Mouse (Mus musculus) midbrain, embryonic 14.5 days (tissue): ENCODE measurements around the gene Gm27027. TPM values are rescaled to one million over a fixed set of nuclear protein-coding genes. Genes with fewer than 3 reads are reported as not detected.

ENCODE experiments used
- ATAC-seq: fragments of 200-750 bp; cut with Nextera tagmentation; 2 replicates; pipeline ENCODE4 v1.8.0; 2017; ENCODE audit warnings: moderate number of reproducible peaks, moderate library complexity; ENCODE audit not compliant: low FRiP score, low TSS enrichment
- DNase-seq: peaks from one replicate; pipeline ENCODE4 v3.0.0-alpha.2; 2015
- H3K27ac ChIP-seq: fragments of 300-500 bp; sonication (generic); replicated peaks from 2 replicates; pipeline ENCODE4 v1.5.1; 2014; ENCODE audit warnings: mild to moderate bottlenecking, low read depth, low read length, moderate library complexity
- H3K27me3 ChIP-seq: fragments of 300-500 bp; sonication (generic); 2 replicates; pipeline ENCODE4 v1.6.1; 2014; ENCODE audit warnings: low read length, control low read depth, mixed read lengths; ENCODE audit not compliant: control insufficient read depth, insufficient read depth
- H3K36me3 ChIP-seq: fragments of 300-500 bp; sonication (generic); 2 replicates; pipeline ENCODE4 v1.6.1; 2014; ENCODE audit warnings: low read length, control low read depth; ENCODE audit not compliant: control insufficient read depth, insufficient read depth
- H3K4me1 ChIP-seq: fragments of 300-500 bp; sonication (generic); 2 replicates; pipeline ENCODE4 v1.6.1; 2014; ENCODE audit warnings: mild to moderate bottlenecking, antibody characterized with exemption, low read length, control low read depth; ENCODE audit not compliant: control insufficient read depth, insufficient read depth
- H3K4me2 ChIP-seq: fragments of 300-500 bp; sonication (generic); 2 replicates; pipeline ENCODE4 v1.6.1; 2014; ENCODE audit warnings: mild to moderate bottlenecking, low read length, moderate library complexity
- H3K4me3 ChIP-seq: fragments of 300-500 bp; sonication (generic); replicated peaks from 2 replicates; pipeline ENCODE4 v1.5.1; 2014; ENCODE audit warnings: low read depth, low read length
- H3K9ac ChIP-seq: fragments of 300-500 bp; sonication (generic); replicated peaks from 2 replicates; pipeline ENCODE4 v1.6.1; 2014; ENCODE audit warnings: mild to moderate bottlenecking, low read length, moderate library complexity
- H3K9me3 ChIP-seq: fragments of 300-500 bp; sonication (generic); 2 replicates; pipeline ENCODE4 v1.6.1; 2016; ENCODE audit warnings: low read length, control low read depth, mixed read lengths; ENCODE audit not compliant: control insufficient read depth
- WGBS: fragments of 180-500 bp; shearing (Covaris S2); extraction: QIAGEN DNeasy Blood & Tissue Kit; methylation state at CpG from one replicate; pipeline ENCODE4 v1.1.7; 2014; 5-methylcytosine and 5-hydroxymethylcytosine counted together
- polyA plus RNA-seq: library from polyadenylated mRNA; unstranded; fragments of >200 nt; fragmentation: Nextera tagmentation; extraction: Ambion mirVana; gene quantifications from 2 replicates; pipeline ENCODE4 v1.2.1, GENCODE M21; 2014

The Gm27027 gene
- polyA plus RNA-seq, 1 experiment from 2014 or later: not detected

GRCm38 (mm10) chr2:93955886-93956285 lies 40.3 kb downstream of the Gm27027 start:
- H3K4me3 ChIP-seq: peak overlapping the region; percentile 59
- peaks cover 12% of the 10 kb centered on the region for H3K4me1 ChIP-seq
- no peaks in the 10 kb centered on the region for H3K9me3 ChIP-seq
- peaks cover 22% of the 10 kb centered on the region; the same call in 1 of the 2 replicates for H3K27me3 ChIP-seq
- H3K36me3 ChIP-seq: no peaks in the 10 kb centered on the region
- H3K9ac ChIP-seq: peak overlapping the region; percentile 72
- DNase-seq (peak; percentile 59), ATAC-seq (0 out of 2 replicates have a peak, but pooled peaks have one; percentile 22)
- peak overlapping the region; percentile 55; the same call in 1 of the 2 replicates for H3K27ac ChIP-seq
- under 1% methylated on average over 31 of the region's 31 CpGs for WGBS
- peak overlapping the region; percentile 99 for H3K4me2 ChIP-seq

DNA sequence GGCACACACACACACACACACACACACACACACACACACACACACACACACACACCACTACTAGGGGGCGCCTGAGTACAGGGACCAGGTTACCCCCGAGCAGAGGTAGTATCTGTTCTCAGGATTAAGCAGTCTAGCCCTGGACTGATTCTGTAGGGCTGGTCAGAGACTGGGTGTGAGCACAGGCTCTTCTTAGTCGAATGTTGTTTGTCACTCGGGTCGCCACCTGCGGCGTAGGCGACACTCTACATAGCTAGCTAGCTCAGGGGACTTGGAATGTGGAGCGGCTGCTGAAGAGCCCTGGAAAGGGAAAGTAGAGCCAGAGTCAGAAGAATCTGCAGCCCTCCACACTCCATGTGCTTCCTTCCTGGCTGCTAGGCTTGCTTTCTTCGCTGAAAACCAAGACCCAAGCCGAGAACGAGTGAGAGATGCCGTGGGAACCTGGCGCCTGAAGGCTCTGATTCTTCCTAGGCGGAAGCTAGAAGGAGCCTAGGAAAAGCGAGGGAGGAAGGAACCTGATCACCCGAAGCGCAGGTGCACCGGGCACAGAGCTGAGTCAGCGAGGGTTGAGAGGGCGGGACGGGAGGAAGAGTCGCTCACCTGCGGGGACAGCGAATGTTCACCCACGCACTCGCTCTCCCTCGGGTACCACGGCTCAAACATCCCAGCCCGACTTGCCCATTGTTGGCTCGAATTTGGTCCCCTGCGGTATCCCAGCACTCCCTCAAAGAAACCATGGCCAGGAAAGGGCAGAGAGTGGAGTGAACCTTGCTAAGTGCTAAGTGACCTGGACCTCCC lies 41.2 kb downstream of the Gm27027 start:
- DNase-seq: peak; percentile 57
- Histone ChIP-seq H3K9me3 (no peaks in the 10 kb centered on the region), H3K27me3 (peaks cover 22% of the 10 kb centered on the region; the same call in 1 of the 2 replicates), H3K36me3 (no peaks in the 10 kb centered on the region), H3K4me3 (peak overlapping the region; percentile 59), H3K4me1 (peaks cover 12% of the 10 kb centered on the region), H3K4me2 (peak overlapping the region; percentile 99), H3K9ac (peak overlapping the region; percentile 72; the same call in 1 of the 2 replicates), H3K27ac (no peak overlapping the region)
- no peak for ATAC-seq
- 1% methylated on average over 32 of the region's 32 CpGs for WGBS

GRCm38 (mm10) chr2:93953726-93954125 lies 42.4 kb downstream of the Gm27027 start:
- no peak overlapping the region for H3K9ac ChIP-seq
- peak; percentile 22 for DNase-seq
- peaks cover 22% of the 10 kb centered on the region; the same call in 1 of the 2 replicates for H3K27me3 ChIP-seq
- no peaks in the 10 kb centered on the region for H3K9me3 ChIP-seq
- H3K4me2 ChIP-seq: no peak overlapping the region
- H3K27ac ChIP-seq: no peak overlapping the region
- H3K4me1 ChIP-seq: peaks cover 12% of the 10 kb centered on the region
- no peaks in the 10 kb centered on the region for H3K36me3 ChIP-seq
- WGBS: 84% methylated on average over 9 of the region's 9 CpGs
- H3K4me3 ChIP-seq: no peak overlapping the region
- no peak for ATAC-seq

GRCm38 (mm10) chr2:93946976-93947375 lies 49.2 kb downstream of the Gm27027 start:
- H3K27ac ChIP-seq: no peak overlapping the region
- H3K4me2 ChIP-seq: no peak overlapping the region
- no peak for DNase-seq
- no peak overlapping the region for H3K9ac ChIP-seq
- no peaks in the 10 kb centered on the region for H3K36me3 ChIP-seq
- WGBS: 76% methylated on average over 5 of the region's 5 CpGs
- no peak overlapping the region for H3K4me3 ChIP-seq
- H3K4me1 ChIP-seq: no peaks in the 10 kb centered on the region
- no peaks in the 10 kb centered on the region for H3K9me3 ChIP-seq
- H3K27me3 ChIP-seq: no peaks in the 10 kb centered on the region
- ATAC-seq: no peak

GRCm38 (mm10) chr2:93944855-93945254 lies 51.3 kb downstream of the Gm27027 start:
- Histone ChIP-seq H3K27ac (no peak overlapping the region), H3K4me1 (no peaks in the 10 kb centered on the region), H3K4me2 (no peak overlapping the region), H3K9me3 (no peaks in the 10 kb centered on the region), H3K9ac (no peak overlapping the region), H3K36me3 (no peaks in the 10 kb centered on the region), H3K4me3 (no peak overlapping the region), H3K27me3 (no peaks in the 10 kb centered on the region)
- 95% methylated on average over 4 of the region's 4 CpGs for WGBS
- DNase-seq (no peak), ATAC-seq (no peak)

DNA sequence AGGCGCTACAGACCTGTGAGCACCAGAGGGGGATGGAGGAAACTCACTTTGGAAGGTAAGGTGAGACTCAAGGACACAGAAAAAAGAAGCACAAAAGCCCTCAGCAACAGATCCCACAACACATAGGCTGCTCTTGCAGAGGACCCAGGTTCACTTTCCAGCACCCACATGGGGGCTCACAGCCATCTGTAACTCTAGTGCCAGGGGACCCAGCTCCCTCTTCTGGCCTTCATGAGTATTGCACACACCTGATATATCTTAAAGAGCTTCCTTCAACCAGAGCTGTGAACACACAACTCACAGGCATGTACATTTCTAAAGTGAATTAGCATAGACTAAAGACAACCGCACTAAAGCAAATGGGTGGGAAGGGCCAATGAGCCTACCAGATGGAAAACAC lies 52.1 kb downstream of the Gm27027 start:
- Histone ChIP-seq H3K9ac (no peak overlapping the region), H3K4me3 (no peak overlapping the region), H3K27ac (no peak overlapping the region), H3K9me3 (no peaks in the 10 kb centered on the region), H3K36me3 (no peaks in the 10 kb centered on the region), H3K27me3 (no peaks in the 10 kb centered on the region), H3K4me1 (no peaks in the 10 kb centered on the region), H3K4me2 (no peak overlapping the region)
- DNase-seq (no peak), ATAC-seq (no peak)
- WGBS: 90% methylated on average over 2 of the region's 2 CpGs

DNA sequence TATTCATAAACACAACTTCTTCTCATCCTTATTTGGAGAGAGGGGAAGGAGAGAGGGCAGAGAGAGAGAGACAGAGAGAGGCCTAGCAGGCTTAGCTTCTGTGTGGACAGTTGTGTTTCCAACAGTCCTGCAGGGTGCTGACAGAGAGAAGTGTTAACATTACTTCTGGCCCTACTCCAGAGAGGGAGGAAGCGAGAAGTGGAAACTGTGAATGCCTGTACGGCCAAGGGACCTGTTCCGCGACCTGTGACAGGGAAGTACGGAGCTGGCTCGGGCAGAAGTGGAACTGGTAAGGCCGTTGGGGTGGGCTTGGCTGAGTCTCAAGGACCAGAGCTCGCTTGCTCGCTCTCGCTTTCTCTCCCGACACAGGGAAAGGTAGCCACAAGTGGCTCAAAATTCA lies 54.5 kb downstream of the Gm27027 start:
- Histone ChIP-seq H3K27me3 (no peaks in the 10 kb centered on the region), H3K27ac (no peak overlapping the region), H3K9ac (no peak overlapping the region), H3K4me3 (no peak overlapping the region), H3K9me3 (no peaks in the 10 kb centered on the region), H3K36me3 (no peaks in the 10 kb centered on the region), H3K4me2 (no peak overlapping the region), H3K4me1 (no peaks in the 10 kb centered on the region)
- DNase-seq: no peak
- WGBS: 82% methylated on average over 11 of the region's 11 CpGs
- no peak for ATAC-seq

- 89% methylated on average over 9 of the region's 9 CpGs for WGBS
- DNase-seq: no peak
- Histone ChIP-seq H3K9me3 (no peaks in the 10 kb centered on the region), H3K4me3 (no peak overlapping the region), H3K4me1 (no peaks in the 10 kb centered on the region), H3K27ac (no peak overlapping the region), H3K4me2 (no peak overlapping the region), H3K27me3 (no peaks in the 10 kb centered on the region), H3K9ac (no peak overlapping the region), H3K36me3 (no peaks in the 10 kb centered on the region)
- ATAC-seq: no peak
Observed at GRCm38 (mm10) chr2:93938534-93938933, 57.6 kb downstream of the Gm27027 start.

DNA sequence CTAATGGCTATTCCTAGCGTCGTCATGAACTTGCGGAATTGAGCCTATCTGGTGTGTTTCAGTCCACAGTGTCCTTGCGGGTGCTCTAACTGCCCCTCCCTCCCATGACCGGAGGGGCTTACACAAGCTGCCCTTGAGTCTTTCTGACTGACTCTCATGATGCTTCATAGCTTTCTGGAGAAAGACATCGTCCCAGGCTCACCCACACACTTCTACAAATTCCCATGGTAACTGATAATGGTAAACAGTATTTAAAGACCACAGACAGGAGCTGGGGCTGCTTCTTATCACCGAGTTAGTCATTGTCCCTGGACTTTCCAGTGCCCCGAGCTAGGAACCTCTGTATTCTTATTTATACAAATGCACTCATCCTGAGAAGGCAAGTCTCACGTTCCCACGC lies 67.3 kb downstream of the Gm27027 start:
- Histone ChIP-seq H3K9ac (no peak overlapping the region), H3K4me2 (no peak overlapping the region)

More for the DNA sequence above, 67.3 kb downstream of the Gm27027 start:
- no peaks in the 10 kb centered on the region for H3K4me1 ChIP-seq
- no peaks in the 10 kb centered on the region for H3K27me3 ChIP-seq
- WGBS: 88% methylated on average over 10 of the region's 10 CpGs
- H3K27ac ChIP-seq: no peak overlapping the region
- ATAC-seq (no peak), DNase-seq (no peak)
- H3K36me3 ChIP-seq: no peaks in the 10 kb centered on the region
- no peak overlapping the region for H3K4me3 ChIP-seq
- no peaks in the 10 kb centered on the region for H3K9me3 ChIP-seq
